In genomic region chrX:20920844-20921364, GRCm38 (mm10) we compare ENCODE assay signal across 8 mouse cellular contexts. TPM values are rescaled to one million over a fixed set of nuclear protein-coding genes. Genes with fewer than 3 reads are reported as not detected.
DNase-seq lines count a peak whose midpoint lies in the region; ATAC-seq and TF ChIP-seq lines count a peak whose summit lies in the region.

Gene Syn1 (minus strand): TSS chrX:20921004.

- TF ChIP-seq CTCF in lung, postnatal 0 days (IDR thresholded peaks at IDR 0.05): no peak

- peak within 1 kb of the TSS; percentile 63 for H3K9ac ChIP-seq in hindbrain, embryonic 12.5 days
- no peak within 1 kb of the TSS for H3K9ac ChIP-seq in lung, postnatal 0 days (replicated peaks; ENCODE audit: low read depth)

- peak within 1 kb of the TSS; percentile 75 for H3K27ac ChIP-seq in hindbrain, embryonic 12.5 days
- H3K27ac ChIP-seq in lung, postnatal 0 days (ENCODE audit: low read length): no peak within 1 kb of the TSS

- H3K9me3 ChIP-seq in hindbrain, embryonic 12.5 days (replicated peaks): no peaks in the 10 kb centered on the region
- no peaks in the 10 kb centered on the region for H3K9me3 ChIP-seq in lung, postnatal 0 days (ENCODE audit: low read length)

- peak; percentile 39 for DNase-seq in MEL-GATA-1-ER (ENCODE audit: extremely low read depth, low read depth)
- DNase-seq in cerebellum, adult 8-10 months: peak; percentile 83
- peak; percentile 79 to 83 for DNase-seq in frontal cortex, postnatal 10 days (ENCODE audit: low spot score in 2 of 2)
- peak; percentile 74 to 82 for DNase-seq in layer of hippocampus, postnatal 10 days (ENCODE audit: low spot score in 2 of 2)
- DNase-seq in lung, postnatal 0 days (ENCODE audit: low spot score): peak; percentile 90
- peak; percentile 27 for DNase-seq in ovary, postnatal 10 days (ENCODE audit: low spot score)
- peak; percentile 66 for DNase-seq in thymus, postnatal 0 days (ENCODE audit: low spot score)

- TF ChIP-seq EP300 in lung, postnatal 0 days (IDR thresholded peaks at IDR 0.05): no peak

- H3K36me3 ChIP-seq in hindbrain, embryonic 12.5 days: no peaks in the 10 kb centered on the region
- H3K36me3 ChIP-seq in lung, postnatal 0 days (ENCODE audit: insufficient read depth, low read length): no peaks in the 10 kb centered on the region

- no peaks in the 10 kb centered on the region for H3K27me3 ChIP-seq in hindbrain, embryonic 12.5 days
- H3K27me3 ChIP-seq in lung, postnatal 0 days (replicated peaks; ENCODE audit: insufficient read depth, low read length): no peaks in the 10 kb centered on the region; the same call in 1 of the 2 replicates

- no peaks in the 10 kb centered on the region for H3K4me1 ChIP-seq in hindbrain, embryonic 12.5 days
- no peaks in the 10 kb centered on the region for H3K4me1 ChIP-seq in lung, postnatal 0 days (ENCODE audit: insufficient read depth, low read depth, low read length)

- ATAC-seq in hindbrain, embryonic 12.5 days (ENCODE audit: low FRiP score): peak; percentile 95
- ATAC-seq in lung, postnatal 0 days: peak; percentile 99

- 14% methylated on average over 34 of the region's 44 CpGs for WGBS in hindbrain, embryonic 12.5 days
- WGBS in lung, postnatal 0 days: 14% methylated on average over 22 of the region's 44 CpGs

- peak within 1 kb of the TSS; percentile 48 for H3K4me3 ChIP-seq in hindbrain, embryonic 12.5 days
- H3K4me3 ChIP-seq in lung, postnatal 0 days (ENCODE audit: low read depth, low read length): peak within 1 kb of the TSS; percentile 34

- peak within 1 kb of the TSS; percentile 58 for H3K4me2 ChIP-seq in hindbrain, embryonic 12.5 days (replicated peaks)
- H3K4me2 ChIP-seq in lung, postnatal 0 days (replicated peaks; ENCODE audit: low read depth, low read length): peak within 1 kb of the TSS; percentile 67

RNA-seq across cellular contexts. Expression of gene Syn1, which starts in this region (rescaled TPM):
- polyA plus RNA-seq in hindbrain, embryonic 12.5 days (2016; fragmentation: Nextera tagmentation; extraction: Ambion mirVana): 22.5 and 29.4 TPM in 2 replicates
- 100 to 1,000 TPM; 407 to 465 TPM for total RNA-seq in layer of hippocampus, postnatal 10 days (2021)
- polyA plus RNA-seq in lung, postnatal 0 days (2015; fragmentation: Nextera tagmentation; extraction: Ambion mirVana): 0.05 TPM in 1 of 2 replicates, not detected in the other
- 0.04 TPM in 1 of 2 replicates, not detected in the other for polyA plus RNA-seq in thymus, postnatal 0 days (2015; fragmentation: Nextera tagmentation; extraction: Ambion mirVana)

Comparison
In these comparisons a context has a peak if more than half of its experiments do, and no peak if none do; other contexts are left out.
1. RNA of gene Syn1 (polyA plus RNA-seq): 22.5 to 29.4 TPM in hindbrain, embryonic 12.5 days; 0.04 TPM in thymus, postnatal 0 days and 0.05 TPM in lung, postnatal 0 days; every median in the first group is over 10 times any median in the second.
2. Peak in DNase-seq, ATAC-seq, H3K4me3 ChIP-seq and H3K4me2 ChIP-seq in lung, postnatal 0 days; RNA of the gene not detected or under 1 TPM.
3. Peak in DNase-seq in thymus, postnatal 0 days; RNA of the gene not detected or under 1 TPM.
4. DNase-seq: peak in every context shown above with its lines; median percentile 90 in lung, postnatal 0 days; 83 in cerebellum, adult 8-10 months; 81 in frontal cortex, postnatal 10 days; 78 in layer of hippocampus, postnatal 10 days; 66 in thymus, postnatal 0 days; 39 in MEL-GATA-1-ER; 27 in ovary, postnatal 10 days.